Mouse (Mus musculus) forebrain, embryonic 14.5 days (tissue): ENCODE results near the gene 4931422A03Rik. TPM values are rescaled to one million over a fixed set of nuclear protein-coding genes. Genes with fewer than 3 reads are reported as not detected.

Experiments used
- ATAC-seq: fragments of 200-750 bp; cut with Nextera tagmentation; 2 replicates; pipeline ENCODE4 v1.8.0; 2017; ENCODE audit warnings: mild to moderate bottlenecking, moderate library complexity
- DNase-seq: peaks from one replicate; pipeline ENCODE4 v3.0.0-alpha.2; 2015; ENCODE audit warnings: low spot score
- H3K27ac ChIP-seq: fragments of 300-500 bp; sonication (generic); 2 replicates; pipeline ENCODE4 v1.5.1; 2014; ENCODE audit warnings: low read depth, mild to moderate bottlenecking, control low read depth, low read length, moderate library complexity
- H3K27me3 ChIP-seq: fragments of 300-500 bp; sonication (generic); replicated peaks from 2 replicates; pipeline ENCODE4 v1.6.1; 2014; ENCODE audit warnings: low read length, control low read depth, mixed read lengths; ENCODE audit not compliant: control insufficient read depth, insufficient read depth
- H3K36me3 ChIP-seq: fragments of 300-500 bp; sonication (generic); 2 replicates; pipeline ENCODE4 v1.6.1; 2014; ENCODE audit warnings: low read length, control low read depth; ENCODE audit not compliant: control insufficient read depth, insufficient read depth
- H3K4me1 ChIP-seq: fragments of 300-500 bp; sonication (generic); 2 replicates; pipeline ENCODE4 v1.6.1; 2014; ENCODE audit warnings: antibody characterized with exemption, low read length, control low read depth; ENCODE audit not compliant: control insufficient read depth, insufficient read depth
- H3K4me2 ChIP-seq: fragments of 300-500 bp; sonication (generic); 2 replicates; pipeline ENCODE4 v1.6.1; 2014; ENCODE audit warnings: mild to moderate bottlenecking, control low read depth, low read length
- H3K4me3 ChIP-seq: fragments of 300-500 bp; sonication (generic); 2 replicates; pipeline ENCODE4 v1.5.1; 2014; ENCODE audit warnings: low read depth, low read length, control low read depth
- H3K9ac ChIP-seq: fragments of 300-500 bp; sonication (generic); 2 replicates; pipeline ENCODE4 v1.6.1; 2014; ENCODE audit warnings: mild to moderate bottlenecking, low read length, control low read depth, moderate library complexity
- H3K9me3 ChIP-seq: fragments of 300-500 bp; sonication (generic); replicated peaks from 2 replicates; pipeline ENCODE4 v1.6.1; 2016; ENCODE audit warnings: low read length, control low read depth, mixed read lengths; ENCODE audit not compliant: control insufficient read depth
- WGBS: fragments of 180-500 bp; shearing (Covaris S2); extraction: QIAGEN DNeasy Blood & Tissue Kit; methylation state at CpG from one replicate; pipeline ENCODE4 v1.1.7; 2014; 5-methylcytosine and 5-hydroxymethylcytosine counted together
- polyA plus RNA-seq: library from polyadenylated mRNA; unstranded; fragments of >200 nt; fragmentation: Nextera tagmentation; extraction: Ambion mirVana; gene quantifications from 2 replicates; pipeline ENCODE4 v1.2.1, GENCODE M21; 2014

The 4931422A03Rik gene
- polyA plus RNA-seq, 1 experiment from 2014 or later, result 0.67 TPM

DNA sequence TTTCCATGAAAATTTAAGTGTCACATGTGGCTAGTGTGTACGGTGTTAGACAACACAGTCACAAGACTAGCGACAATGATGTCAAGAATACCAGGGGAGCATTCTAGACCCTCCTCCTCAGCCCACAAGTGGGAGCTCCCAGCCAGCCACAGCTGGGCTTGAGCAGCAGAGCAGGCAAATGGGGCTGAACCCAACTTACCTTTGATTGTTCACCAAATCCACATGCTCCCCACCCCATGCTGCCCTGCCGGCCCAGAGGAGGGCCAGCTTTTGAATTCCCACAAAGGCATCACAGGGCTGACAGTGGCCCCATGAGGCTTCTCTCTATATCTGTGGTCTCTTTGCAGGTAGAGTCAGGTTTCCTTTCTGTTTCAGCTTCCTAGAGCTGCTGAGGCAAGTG lies 87.1 kb downstream of the 4931422A03Rik start:
- no peaks in the 10 kb centered on the region for H3K4me1 ChIP-seq
- ATAC-seq (no peak), DNase-seq (no peak)
- no peak overlapping the region for H3K27ac ChIP-seq
- no peak overlapping the region for H3K9ac ChIP-seq
- 59% methylated on average over 3 of the region's 3 CpGs for WGBS
- H3K36me3 ChIP-seq, result no peaks in the 10 kb centered on the region
- H3K4me3 ChIP-seq, result no peak overlapping the region
- H3K4me2 ChIP-seq, result no peak overlapping the region
- H3K27me3 ChIP-seq, result no peaks in the 10 kb centered on the region
- no peaks in the 10 kb centered on the region for H3K9me3 ChIP-seq

DNA sequence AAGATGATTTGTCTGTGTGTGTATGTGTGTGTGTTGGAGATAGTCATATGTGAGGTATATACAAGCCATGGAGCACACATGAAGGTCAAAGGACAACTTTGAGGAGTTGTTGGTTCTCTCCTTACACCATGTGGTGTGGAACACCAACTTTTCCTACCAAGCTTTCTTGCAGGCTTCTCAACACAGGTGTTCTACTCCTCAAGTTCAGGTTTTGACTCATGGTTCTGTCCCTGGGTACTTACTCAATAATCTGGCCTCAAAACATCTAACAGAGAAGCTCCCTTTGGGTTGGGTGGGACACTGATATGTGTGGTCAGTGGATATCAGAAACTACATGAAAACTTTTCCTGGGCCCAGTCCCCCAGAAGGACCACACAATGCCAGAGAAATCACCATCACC lies 89.2 kb downstream of the 4931422A03Rik start:
- Histone ChIP-seq H3K4me2 (no peak overlapping the region), H3K4me1 (no peaks in the 10 kb centered on the region), H3K36me3 (no peaks in the 10 kb centered on the region), H3K27ac (no peak overlapping the region), H3K9ac (no peak overlapping the region), H3K4me3 (no peak overlapping the region), H3K27me3 (no peaks in the 10 kb centered on the region), H3K9me3 (no peaks in the 10 kb centered on the region)
- no peak for DNase-seq
- ATAC-seq, result no peak

DNA sequence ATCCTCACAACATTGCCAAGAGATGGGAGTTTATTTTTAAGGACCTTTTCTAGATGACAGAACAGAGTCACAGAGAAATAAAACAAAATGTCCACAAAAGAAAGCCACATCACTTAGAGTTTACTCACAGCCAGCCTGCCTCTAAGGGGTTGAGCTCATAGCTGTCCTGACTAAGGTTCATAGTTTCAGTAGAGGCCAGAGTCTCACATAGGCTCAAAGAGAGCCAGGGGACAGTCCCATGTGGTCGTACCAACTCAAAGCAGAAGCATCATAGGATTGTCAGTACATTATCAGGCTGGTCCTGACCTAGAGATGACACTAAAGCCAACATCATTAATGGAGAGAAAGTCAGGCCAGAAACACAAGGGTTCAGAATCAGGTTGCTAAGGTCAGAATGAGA lies 89.6 kb downstream of the 4931422A03Rik start:
- Histone ChIP-seq H3K4me3 (no peak overlapping the region), H3K4me1 (no peaks in the 10 kb centered on the region), H3K27ac (no peak overlapping the region), H3K36me3 (no peaks in the 10 kb centered on the region), H3K4me2 (no peak overlapping the region), H3K9me3 (no peaks in the 10 kb centered on the region), H3K27me3 (no peaks in the 10 kb centered on the region), H3K9ac (no peak overlapping the region)
- DNase-seq (no peak), ATAC-seq (no peak)
- 70% methylated on average over 1 of the region's 1 CpGs for WGBS

DNA sequence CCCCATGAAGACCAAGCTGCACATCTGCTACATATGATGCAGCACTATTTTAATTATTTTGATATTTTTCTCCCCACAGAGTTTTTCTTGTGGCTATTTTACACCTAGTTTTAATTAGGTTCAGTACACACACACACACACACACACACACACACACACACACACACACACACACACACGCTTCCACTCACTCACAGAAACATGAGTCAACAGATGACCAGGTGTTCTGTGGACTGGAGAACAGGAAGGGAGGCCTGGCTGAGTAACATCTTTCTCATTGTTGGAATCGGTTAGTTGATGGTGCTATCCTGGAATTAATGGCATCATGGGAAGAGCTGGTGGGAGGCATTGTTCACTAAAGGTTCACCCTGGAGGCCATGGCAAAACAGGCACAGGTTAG lies 90.5 kb downstream of the 4931422A03Rik start:
- Histone ChIP-seq H3K9me3 (no peaks in the 10 kb centered on the region), H3K9ac (no peak overlapping the region), H3K27me3 (no peaks in the 10 kb centered on the region), H3K27ac (no peak overlapping the region), H3K4me1 (no peaks in the 10 kb centered on the region), H3K4me2 (no peak overlapping the region), H3K36me3 (no peaks in the 10 kb centered on the region), H3K4me3 (no peak overlapping the region)
- ATAC-seq (no peak), DNase-seq (no peak)
- 86% methylated on average over 2 of the region's 2 CpGs for WGBS

DNA sequence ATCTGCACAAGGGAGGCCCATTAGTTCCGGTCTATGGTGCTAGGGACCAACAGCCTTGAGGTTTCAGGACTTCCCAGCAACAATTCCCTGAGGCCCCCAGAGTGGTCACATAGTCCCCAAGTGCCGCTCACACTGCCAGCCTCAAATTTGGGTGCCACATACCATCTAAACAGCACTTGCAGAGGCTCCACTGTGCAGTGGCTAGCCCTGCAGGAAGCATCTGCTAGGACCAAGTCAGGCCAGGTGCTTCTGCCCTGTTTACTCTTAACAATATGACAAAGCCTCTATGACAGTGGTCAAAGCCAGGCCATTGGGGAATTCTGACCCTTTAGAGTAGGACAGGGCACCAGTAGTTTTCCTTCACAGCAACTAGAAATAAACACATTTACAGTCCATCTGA lies 91.5 kb downstream of the 4931422A03Rik start:
- H3K9me3 ChIP-seq, result no peaks in the 10 kb centered on the region
- ATAC-seq, result no peak

DNA sequence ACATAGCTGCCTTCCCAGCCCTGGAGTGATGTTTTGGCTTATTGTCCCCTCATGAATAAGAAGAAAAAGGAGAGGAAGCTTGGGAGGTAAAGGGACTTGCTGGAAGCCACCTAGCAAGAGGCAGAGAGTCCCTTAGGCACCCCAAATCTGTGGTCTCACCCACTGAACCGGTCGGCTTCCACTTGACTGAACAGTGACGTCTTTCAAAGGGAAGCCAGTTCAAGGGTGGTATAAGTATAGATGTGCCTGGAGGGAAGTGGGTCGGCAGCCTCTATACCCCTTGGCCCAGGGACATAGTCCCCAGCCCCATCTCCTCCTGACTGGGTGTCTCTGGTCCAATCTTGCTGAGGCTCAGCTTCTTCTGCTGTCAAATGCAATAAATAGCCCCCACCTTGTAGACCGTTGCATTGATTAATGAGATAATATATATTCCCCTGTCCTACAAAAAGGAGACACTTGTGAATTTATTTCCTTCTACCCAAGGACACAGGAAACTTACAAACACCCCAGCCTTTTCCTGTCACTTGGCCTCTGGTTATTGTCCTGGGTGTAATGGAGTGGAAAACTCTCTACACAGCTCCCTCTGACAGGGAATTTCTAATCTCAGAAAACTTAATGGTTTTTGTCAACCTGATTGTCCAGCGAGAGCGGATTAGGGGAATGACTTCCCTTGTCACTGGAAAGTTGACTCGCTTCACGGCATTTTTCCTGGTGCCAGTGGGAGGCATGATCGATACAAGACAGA lies 92.3 kb downstream of the 4931422A03Rik start:
- 38% methylated on average over 10 of the region's 10 CpGs for WGBS
- Histone ChIP-seq H3K4me2 (no peak overlapping the region), H3K36me3 (no peaks in the 10 kb centered on the region), H3K9ac (no peak overlapping the region), H3K9me3 (no peaks in the 10 kb centered on the region), H3K27me3 (no peaks in the 10 kb centered on the region), H3K4me1 (peaks cover 2% of the 10 kb centered on the region; the same call in 1 of the 2 replicates), H3K27ac (no peak overlapping the region), H3K4me3 (no peak overlapping the region)
- DNase-seq (no peak), ATAC-seq (no peak)

More for the DNA sequence above, 91.5 kb downstream of the 4931422A03Rik start:
- H3K4me3 ChIP-seq, result no peak overlapping the region
- WGBS, result 86% methylated on average over 2 of the region's 2 CpGs
- no peaks in the 10 kb centered on the region for H3K36me3 ChIP-seq
- no peak overlapping the region for H3K27ac ChIP-seq
- no peaks in the 10 kb centered on the region for H3K27me3 ChIP-seq
- H3K4me2 ChIP-seq, result no peak overlapping the region
- no peaks in the 10 kb centered on the region for H3K4me1 ChIP-seq
- DNase-seq, result no peak
- H3K9ac ChIP-seq, result no peak overlapping the region

DNA sequence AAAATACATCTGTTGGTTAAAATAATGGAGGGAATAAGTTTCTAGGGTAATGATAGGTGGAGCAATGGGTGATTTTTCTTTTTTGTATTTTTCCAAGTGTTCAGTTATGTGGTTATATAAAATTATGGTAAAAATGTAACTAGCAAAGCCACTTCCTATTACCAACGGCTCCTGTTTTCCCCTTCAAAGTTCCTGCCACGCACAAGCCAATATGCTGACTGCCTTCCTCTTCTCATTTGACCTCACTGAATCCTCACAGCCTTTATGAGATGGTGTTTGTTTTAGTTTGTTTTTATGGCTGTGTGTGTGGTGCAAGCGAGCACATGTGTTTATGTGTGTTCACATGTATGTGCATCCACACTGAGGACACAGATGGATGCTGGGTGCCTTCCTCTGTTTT lies 93.5 kb downstream of the 4931422A03Rik start:
- Histone ChIP-seq H3K4me2 (no peak overlapping the region), H3K4me1 (peaks cover 9% of the 10 kb centered on the region; the same call in 1 of the 2 replicates), H3K36me3 (no peaks in the 10 kb centered on the region), H3K27me3 (no peaks in the 10 kb centered on the region), H3K9me3 (no peaks in the 10 kb centered on the region), H3K27ac (no peak overlapping the region), H3K9ac (no peak overlapping the region), H3K4me3 (no peak overlapping the region)
- ATAC-seq, result no peak
- WGBS, result 84% methylated on average over 3 of the region's 3 CpGs
- DNase-seq, result no peak

DNA sequence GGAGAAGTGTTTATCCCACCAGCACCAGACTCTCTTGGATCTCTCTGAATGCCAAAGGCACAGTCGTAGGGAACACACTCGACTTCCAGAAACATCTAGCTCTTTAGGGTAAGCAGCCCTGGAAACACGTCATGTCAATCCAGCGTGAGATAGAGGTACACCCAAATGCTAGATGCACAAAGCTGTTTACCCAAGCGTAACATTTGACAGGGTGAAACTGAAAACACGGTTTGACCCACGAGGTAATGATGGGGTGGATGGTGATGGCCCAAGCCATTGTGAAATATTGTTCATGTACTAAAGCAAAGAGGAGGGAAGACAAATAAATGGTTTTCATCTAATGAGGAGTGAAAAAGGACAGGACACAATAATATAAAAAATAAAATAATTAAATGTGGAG lies 93.9 kb downstream of the 4931422A03Rik start:
- Histone ChIP-seq H3K4me2 (no peak overlapping the region), H3K9me3 (no peaks in the 10 kb centered on the region), H3K4me1 (peaks cover 9% of the 10 kb centered on the region; the same call in 1 of the 2 replicates), H3K36me3 (no peaks in the 10 kb centered on the region), H3K4me3 (no peak overlapping the region), H3K27ac (no peak overlapping the region), H3K27me3 (no peaks in the 10 kb centered on the region), H3K9ac (no peak overlapping the region)
- ATAC-seq (no peak), DNase-seq (no peak)
- WGBS, result 22% methylated on average over 7 of the region's 7 CpGs

DNA sequence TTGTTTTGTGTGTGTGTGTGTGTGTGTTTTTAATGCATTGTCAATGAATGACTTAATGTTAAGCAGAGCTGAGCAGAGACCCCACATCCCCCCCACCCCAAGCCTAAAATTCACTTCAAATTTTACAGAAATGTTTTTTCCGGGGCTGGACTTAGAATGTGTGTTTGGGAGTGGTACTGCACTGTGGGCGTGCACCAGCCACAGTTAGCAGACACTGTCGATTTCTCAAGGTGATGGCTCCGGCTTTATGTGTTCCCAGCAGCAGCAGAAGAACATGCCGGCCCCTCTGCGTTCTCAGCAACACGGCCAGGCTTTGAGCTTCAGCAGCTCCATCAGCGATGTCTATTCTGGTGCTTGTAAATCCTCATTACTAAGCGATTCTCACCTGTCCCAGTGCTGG lies 95.7 kb downstream of the 4931422A03Rik start:
- WGBS, result 75% methylated on average over 9 of the region's 9 CpGs
- Histone ChIP-seq H3K4me1 (peaks cover 16% of the 10 kb centered on the region; the same call in 1 of the 2 replicates), H3K9me3 (no peaks in the 10 kb centered on the region), H3K36me3 (no peaks in the 10 kb centered on the region), H3K27me3 (no peaks in the 10 kb centered on the region), H3K4me2 (no peak overlapping the region), H3K9ac (no peak overlapping the region), H3K4me3 (no peak overlapping the region), H3K27ac (no peak overlapping the region)
- DNase-seq (no peak), ATAC-seq (no peak)
